Mouse (Mus musculus) embryonic fibroblast, embryonic 13.5 days (primary cell): Measurements from ENCODE around the gene Gm4981. TPM values are rescaled to one million over a fixed set of nuclear protein-coding genes. Genes with fewer than 3 reads are reported as not detected.

ENCODE experiments used
- H3K27ac ChIP-seq: 2 replicates; pipeline ENCODE4 v1.5.1; 2012; ENCODE audit warnings: low read length, control low read depth, inconsistent platforms; ENCODE audit not compliant: insufficient read depth
- H3K4me1 ChIP-seq: 2 replicates; pipeline ENCODE4 v1.6.1; 2011; ENCODE audit warnings: low read length; ENCODE audit not compliant: control insufficient read depth, insufficient read depth
- H3K4me3 ChIP-seq: 2 replicates; pipeline ENCODE4 v1.5.1; 2011; ENCODE audit warnings: mild to moderate bottlenecking, control low read depth, low read length; ENCODE audit not compliant: insufficient read depth
- CTCF ChIP-seq: IDR thresholded peaks from 2 replicates; pipeline ENCODE4 v1.5.1; 2011; ENCODE audit warnings: mild to moderate bottlenecking, control low read depth, low read length, moderate library complexity, borderline replicate concordance; ENCODE audit not compliant: insufficient read depth
- POLR2A ChIP-seq: IDR thresholded peaks from 2 replicates; pipeline ENCODE4 v1.6.1; 2011; ENCODE audit warnings: low read depth, mild to moderate bottlenecking, control low read depth, low read length, moderate library complexity
- polyA plus RNA-seq: library from polyadenylated mRNA; stranded (reverse); fragments of >200 nt; gene quantifications from 2 replicates; pipeline ENCODE4 v1.2.4, GENCODE M21; 2011; ENCODE audit warnings: low read depth; ENCODE audit not compliant: missing spikeins, insufficient read length

Gm4981 gene
- polyA plus RNA-seq, 1 experiment = not detected

GRCm38 (mm10) chr10:58214497-58214896 lies 22.0 kb downstream of the Gm4981 start:
- Histone ChIP-seq H3K4me1 (no peaks in the 10 kb centered on the region), H3K4me3 (no peak overlapping the region), H3K27ac (no peak overlapping the region)
- no peak for TF ChIP-seq POLR2A
- TF ChIP-seq CTCF = no peak

GRCm38 (mm10) chr10:58212230-58212629 lies 24.3 kb downstream of the Gm4981 start:
- H3K27ac ChIP-seq = no peak overlapping the region

GRCm38 (mm10) chr10:58211213-58211612 lies 25.3 kb downstream of the Gm4981 start:
- TF ChIP-seq CTCF = no peak
- TF ChIP-seq POLR2A = no peak
- no peaks in the 10 kb centered on the region for H3K4me1 ChIP-seq
- H3K4me3 ChIP-seq = no peak overlapping the region
- no peak overlapping the region for H3K27ac ChIP-seq

More at GRCm38 (mm10) chr10:58212230-58212629, 24.3 kb downstream of the Gm4981 start:
- Histone ChIP-seq H3K4me3 (no peak overlapping the region), H3K4me1 (no peaks in the 10 kb centered on the region)
- no peak for TF ChIP-seq CTCF
- TF ChIP-seq POLR2A = no peak

GRCm38 (mm10) chr10:58210514-58210913 lies 26.0 kb downstream of the Gm4981 start:
- no peak overlapping the region for H3K4me3 ChIP-seq
- no peak overlapping the region for H3K27ac ChIP-seq
- TF ChIP-seq POLR2A (no peak), CTCF (no peak)
- no peaks in the 10 kb centered on the region for H3K4me1 ChIP-seq

GRCm38 (mm10) chr10:58209710-58210467 lies 26.6 kb downstream of the Gm4981 start:
- Histone ChIP-seq H3K27ac (no peak overlapping the region), H3K4me1 (no peaks in the 10 kb centered on the region), H3K4me3 (no peak overlapping the region)
- TF ChIP-seq POLR2A (no peak), CTCF (no peak)

- TF ChIP-seq CTCF = no peak
- no peak for TF ChIP-seq POLR2A
- no peak overlapping the region for H3K27ac ChIP-seq
- no peaks in the 10 kb centered on the region for H3K4me1 ChIP-seq
- no peak overlapping the region for H3K4me3 ChIP-seq
Measured at GRCm38 (mm10) chr10:58206639-58207404, 29.7 kb downstream of the Gm4981 start.

GRCm38 (mm10) chr10:58205986-58206385 lies 30.5 kb downstream of the Gm4981 start:
- Histone ChIP-seq H3K4me3 (no peak overlapping the region), H3K27ac (no peak overlapping the region), H3K4me1 (no peaks in the 10 kb centered on the region)
- no peak for TF ChIP-seq POLR2A
- no peak for TF ChIP-seq CTCF

Other genes with a start within 250 kb of the Gm4981 start
- gene AW822073, start 11.8 kb downstream of the Gm4981 start, polyA plus RNA-seq = not detected in 2 replicates
- gene Duxf3, start 4.0 kb downstream of the Gm4981 start, polyA plus RNA-seq = not detected in 2 replicates
- 24.7 and 32.4 TPM in 2 replicates for gene Gcc2, start 18.8 kb upstream of the Gm4981 start, polyA plus RNA-seq
- gene Lims1, start 86.8 kb upstream of the Gm4981 start, polyA plus RNA-seq = 160 and 170 TPM in 2 replicates
- gene Ranbp2, start 210.2 kb upstream of the Gm4981 start, polyA plus RNA-seq = 90.6 and 91.0 TPM in 2 replicates